Mouse (Mus musculus): ENCODE data around the gene Ppp1r12c. TPM values are rescaled to one million over a fixed set of nuclear protein-coding genes. Genes with fewer than 3 reads are reported as not detected.

Ppp1r12c gene
- polyA plus RNA-seq, 1 experiment = 54.6 TPM

GRCm38 (mm10) chr7:4521231-4522003 is 19.9 kb upstream of the Ppp1r12c start:
- no peak overlapping the region for H3K4me3 ChIP-seq (ENCODE audit: insufficient read depth, poor library complexity, severe bottlenecking)
- H3K79me2 ChIP-seq (ENCODE audit: control insufficient read depth, insufficient read depth) = no peaks in the 10 kb centered on the region
- H3K36me3 ChIP-seq (ENCODE audit: control insufficient read depth, insufficient read depth) = no peaks in the 10 kb centered on the region
- TF ChIP-seq MYOG (IDR thresholded peaks at IDR 0.05; ENCODE audit: control insufficient read depth, extremely low read depth, insufficient read length) (no peak), FOSL1 (IDR thresholded peaks at IDR 0.05; ENCODE audit: insufficient read depth, low read length, poor library complexity, severe bottlenecking) (no peak), CEBPB (IDR thresholded peaks at IDR 0.05; ENCODE audit: low read depth) (no peak), USF1 (IDR thresholded peaks at IDR 0.05; ENCODE audit: low read depth) (no peak)
- no peak overlapping the region for H3ac ChIP-seq (ENCODE audit: control insufficient read depth, insufficient read length, low read depth)
- no peaks in the 10 kb centered on the region for H3K27me3 ChIP-seq (ENCODE audit: control insufficient read depth, insufficient read depth, insufficient read length)
- no peaks in the 10 kb centered on the region for H3K79me3 ChIP-seq (ENCODE audit: low read depth)

DNA sequence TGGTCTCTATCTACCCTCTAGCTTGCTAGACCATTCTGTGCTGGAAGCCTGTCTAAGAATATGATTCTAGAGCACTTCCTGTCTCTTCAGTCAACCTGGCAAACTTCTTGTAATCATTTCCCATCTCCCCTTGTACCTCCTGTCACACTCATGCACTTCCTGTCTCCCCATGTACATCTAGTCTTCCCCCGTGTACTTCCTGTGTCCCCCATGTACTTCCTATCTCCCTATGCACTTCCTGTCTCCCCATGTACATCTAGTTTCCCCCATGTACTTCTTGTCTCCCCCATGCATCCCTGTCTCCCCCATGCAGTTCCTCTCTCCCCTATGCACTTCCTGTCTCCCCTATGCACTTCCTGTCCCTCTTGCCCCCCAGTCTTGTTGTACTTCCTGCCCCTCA is 17.0 kb upstream of the Ppp1r12c start:
- TF ChIP-seq USF1 (IDR thresholded peaks at IDR 0.05; ENCODE audit: low read depth) (no peak), MAX (IDR thresholded peaks at IDR 0.05) (no peak), MYOD1 (IDR thresholded peaks at IDR 0.05; ENCODE audit: control insufficient read depth, insufficient read length, low read depth) (no peak), CTCF (IDR thresholded peaks at IDR 0.05; ENCODE audit: control insufficient read depth, insufficient read depth, insufficient read length) (no peak), MYOG (IDR thresholded peaks at IDR 0.05; ENCODE audit: control insufficient read depth, extremely low read depth, insufficient read length) (no peak), FOSL1 (IDR thresholded peaks at IDR 0.05; ENCODE audit: insufficient read depth, low read length, poor library complexity, severe bottlenecking) (no peak), CEBPB (IDR thresholded peaks at IDR 0.05; ENCODE audit: low read depth) (no peak)
- no peak overlapping the region for H3ac ChIP-seq (ENCODE audit: control insufficient read depth, insufficient read length, low read depth)
- no peaks in the 10 kb centered on the region for H3K79me3 ChIP-seq (ENCODE audit: low read depth)
- H3K4me3 ChIP-seq (ENCODE audit: insufficient read depth, poor library complexity, severe bottlenecking) = no peak overlapping the region
- H3K79me2 ChIP-seq (ENCODE audit: control insufficient read depth, insufficient read depth) = no peaks in the 10 kb centered on the region
- no peaks in the 10 kb centered on the region for H3K27me3 ChIP-seq (ENCODE audit: control insufficient read depth, insufficient read depth, insufficient read length)
- H3K36me3 ChIP-seq (ENCODE audit: control insufficient read depth, insufficient read depth) = no peaks in the 10 kb centered on the region

DNA sequence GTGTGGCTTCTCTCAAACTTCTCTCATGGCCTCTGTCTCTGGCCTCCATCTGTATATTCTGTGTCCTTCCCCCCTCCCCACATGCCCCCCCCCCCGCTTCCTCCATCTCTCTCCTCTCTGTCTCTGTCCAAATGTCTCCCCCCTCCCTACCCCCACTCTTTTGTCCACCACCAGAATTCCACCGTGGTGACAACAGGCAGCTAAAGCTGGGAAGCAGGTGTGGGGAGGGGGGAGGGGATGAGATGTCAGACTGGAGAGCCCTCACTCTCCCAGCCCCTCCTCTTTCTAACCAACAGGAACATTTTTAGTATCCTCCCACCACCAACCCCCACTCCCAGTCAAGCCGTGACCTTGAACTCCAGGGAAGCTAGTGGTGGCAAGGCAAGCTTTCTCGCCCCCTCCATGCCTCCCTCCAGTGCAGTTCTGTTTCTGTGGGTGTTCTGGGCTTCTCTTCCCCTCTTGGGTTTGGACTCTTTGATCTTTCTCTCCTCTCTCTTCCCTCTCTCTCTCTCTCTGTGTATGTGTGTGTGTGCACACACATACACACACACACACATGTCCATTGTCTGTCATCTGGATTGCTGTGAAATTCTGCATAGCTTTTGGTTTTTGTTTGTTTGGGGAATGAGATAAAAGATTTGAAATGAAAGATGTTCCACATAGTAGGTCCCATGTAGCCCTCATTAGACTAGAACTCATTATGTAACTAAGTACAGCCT is 15.0 kb upstream of the Ppp1r12c start, which contains the start of gene Tnnt1:
Gene Tnnt1 (minus strand): TSS at position 51 of the 719 bp plus-strand sequence.
- TF ChIP-seq MYOD1 (IDR thresholded peaks at IDR 0.05; ENCODE audit: control insufficient read depth, insufficient read length, low read depth) = peak; percentile 59
- no peak for TF ChIP-seq MAX (IDR thresholded peaks at IDR 0.05)
- no peak within 1 kb of the TSS for H3ac ChIP-seq (ENCODE audit: control insufficient read depth, insufficient read length, low read depth)
- H3K4me3 ChIP-seq (ENCODE audit: insufficient read depth, poor library complexity, severe bottlenecking) = no peak within 1 kb of the TSS
- H3K27me3 ChIP-seq (ENCODE audit: control insufficient read depth, insufficient read depth, insufficient read length) = no peaks in the 10 kb centered on the region
- H3K79me2 ChIP-seq (ENCODE audit: control insufficient read depth, insufficient read depth) = no peaks in the 10 kb centered on the region
- no peaks in the 10 kb centered on the region for H3K79me3 ChIP-seq (ENCODE audit: low read depth)
- no peaks in the 10 kb centered on the region for H3K36me3 ChIP-seq (ENCODE audit: control insufficient read depth, insufficient read depth)

DNA sequence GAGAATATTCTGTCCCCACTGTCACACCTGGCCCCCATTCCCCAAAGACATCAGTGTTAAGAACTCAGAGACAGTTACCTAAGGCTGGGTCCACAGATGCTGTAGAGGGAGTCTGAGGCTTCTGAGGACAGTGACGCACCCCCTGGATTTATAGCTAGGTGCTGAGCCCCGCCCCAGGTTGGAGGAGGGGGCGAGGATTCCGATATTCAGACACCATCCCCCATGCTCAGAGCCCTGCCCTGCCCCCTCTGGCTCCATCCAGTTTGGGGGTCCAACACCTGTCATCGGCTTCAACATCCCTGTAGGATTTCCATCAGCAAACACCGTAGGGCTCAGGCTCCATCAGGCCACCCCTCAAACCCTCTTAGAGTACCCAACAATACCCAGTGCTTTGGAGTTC is 14.4 kb upstream of the Ppp1r12c start:
- no peak for TF ChIP-seq MAX (IDR thresholded peaks at IDR 0.05)
- no peak for TF ChIP-seq MYOD1 (IDR thresholded peaks at IDR 0.05; ENCODE audit: control insufficient read depth, insufficient read length, low read depth)
- no peak for TF ChIP-seq CTCF (IDR thresholded peaks at IDR 0.05; ENCODE audit: control insufficient read depth, insufficient read depth, insufficient read length)
- TF ChIP-seq FOSL1 (IDR thresholded peaks at IDR 0.05; ENCODE audit: insufficient read depth, low read length, poor library complexity, severe bottlenecking) = no peak
- TF ChIP-seq MYOG (IDR thresholded peaks at IDR 0.05; ENCODE audit: control insufficient read depth, extremely low read depth, insufficient read length) = no peak
- no peak for TF ChIP-seq CEBPB (IDR thresholded peaks at IDR 0.05; ENCODE audit: low read depth)
- TF ChIP-seq USF1 (IDR thresholded peaks at IDR 0.05; ENCODE audit: low read depth) = no peak
- Histone ChIP-seq H3K4me3 (ENCODE audit: insufficient read depth, poor library complexity, severe bottlenecking) (no peak overlapping the region), H3K36me3 (ENCODE audit: control insufficient read depth, insufficient read depth) (no peaks in the 10 kb centered on the region), H3ac (ENCODE audit: control insufficient read depth, insufficient read length, low read depth) (no peak overlapping the region), H3K27me3 (ENCODE audit: control insufficient read depth, insufficient read depth, insufficient read length) (no peaks in the 10 kb centered on the region), H3K79me3 (ENCODE audit: low read depth) (no peaks in the 10 kb centered on the region), H3K79me2 (ENCODE audit: control insufficient read depth, insufficient read depth) (no peaks in the 10 kb centered on the region)

GRCm38 (mm10) chr7:4513829-4514712 is 12.6 kb upstream of the Ppp1r12c start:
- Histone ChIP-seq H3K79me3 (ENCODE audit: low read depth) (no peaks in the 10 kb centered on the region), H3K79me2 (ENCODE audit: control insufficient read depth, insufficient read depth) (no peaks in the 10 kb centered on the region), H3K27me3 (ENCODE audit: control insufficient read depth, insufficient read depth, insufficient read length) (no peaks in the 10 kb centered on the region), H3K4me3 (ENCODE audit: insufficient read depth, poor library complexity, severe bottlenecking) (no peak overlapping the region), H3ac (ENCODE audit: control insufficient read depth, insufficient read length, low read depth) (no peak overlapping the region), H3K36me3 (ENCODE audit: control insufficient read depth, insufficient read depth) (no peaks in the 10 kb centered on the region)
- peak; percentile 40 for TF ChIP-seq MYOD1 (IDR thresholded peaks at IDR 0.05; ENCODE audit: control insufficient read depth, insufficient read length, low read depth)
- no peak for TF ChIP-seq CEBPB (IDR thresholded peaks at IDR 0.05; ENCODE audit: low read depth)

All from C2C12 (cell line).